Mouse (Mus musculus): Measurements from ENCODE around the gene Srsf7.

The Srsf7 gene

DNA sequence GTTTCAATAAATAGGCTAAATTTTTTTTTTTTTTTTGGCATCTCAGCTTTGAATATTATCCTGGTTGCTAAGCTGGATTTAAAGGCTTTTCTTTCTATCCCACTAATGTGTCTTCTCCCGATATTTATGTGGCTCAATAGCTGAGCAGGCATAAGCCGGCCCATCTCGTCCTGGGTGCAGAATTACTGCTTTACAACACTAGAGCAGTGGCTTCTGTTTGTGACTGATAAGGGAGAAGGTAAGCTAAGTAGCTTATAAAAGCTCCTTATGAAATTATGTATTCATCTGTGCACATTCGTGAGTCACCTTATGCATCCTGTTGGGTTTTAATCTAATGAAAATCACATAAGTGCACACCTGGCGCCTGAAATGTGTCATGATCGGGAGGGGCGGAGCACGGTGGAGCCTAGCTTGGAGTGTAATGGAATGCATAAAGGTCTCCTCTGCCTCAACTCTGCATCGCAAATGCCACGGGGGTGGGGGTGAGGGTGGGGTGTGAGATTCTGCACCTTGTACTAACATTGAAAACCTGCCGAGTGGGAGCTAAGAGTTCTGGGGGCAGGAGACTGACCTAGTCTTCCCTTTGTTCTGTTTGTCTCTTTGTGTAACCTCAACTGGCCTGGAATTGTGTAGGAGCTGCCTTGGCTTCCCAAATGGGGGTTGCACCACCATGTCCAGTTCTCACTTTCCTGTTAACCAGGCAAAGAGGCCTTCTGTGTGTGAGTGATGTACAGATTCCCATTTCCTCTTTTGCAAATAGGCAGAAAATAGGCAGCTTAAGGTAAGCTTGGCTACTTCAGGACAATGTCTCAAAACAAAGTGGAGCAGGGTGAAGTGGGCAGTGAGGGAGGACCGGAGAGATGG, 54.1 kb downstream of the Srsf7 start:
- DNase-seq, result no peak

DNA sequence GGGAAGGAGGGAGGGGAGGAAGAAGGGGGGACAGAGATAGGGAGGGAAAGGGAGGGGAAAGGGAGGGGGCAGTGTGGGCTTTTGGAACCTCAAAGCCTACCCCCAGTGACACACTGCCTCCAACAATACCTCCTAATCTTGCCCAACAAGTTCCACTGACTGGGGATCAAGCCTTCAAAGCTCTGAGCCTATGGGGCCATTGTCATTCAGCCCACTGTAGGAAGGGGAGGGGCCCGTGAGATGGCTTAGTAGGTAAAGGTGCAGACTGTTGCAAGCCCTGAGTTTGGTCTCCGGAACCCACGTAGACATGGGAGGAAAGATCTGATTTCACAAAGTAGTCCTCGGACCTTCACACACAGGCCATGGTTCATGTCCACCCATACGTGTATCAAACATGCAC, 55.8 kb downstream of the Srsf7 start:
- DNase-seq, result no peak

Data from cerebellum, adult 11-12 months (tissue).